Mouse (Mus musculus): ENCODE measurements around the gene Fiz1. TPM values are rescaled to one million over a fixed set of nuclear protein-coding genes. Genes with fewer than 3 reads are reported as not detected.

Gene Fiz1
- polyA plus RNA-seq (2012), result 55.3 and 63.3 TPM in 2 replicates

GRCm38 (mm10) chr7:5014251-5015117, at the start of gene Fiz1, which contains the start of gene Zfp524:
Gene Fiz1, minus strand, starts transcription at chr7:5014697.
Gene Zfp524, plus strand, starts transcription at chr7:5014415.

GRCm38 (mm10) chr7:5061774-5062359, 47.4 kb upstream of the Fiz1 start, which contains the start of gene U2af2:
Gene U2af2, plus strand, starts transcription at chr7:5062143.

GRCm38 (mm10) chr7:5051193-5052192, 37.0 kb upstream of the Fiz1 start, which contains the start of gene Zfp580:
Gene Zfp580, plus strand, starts transcription at chr7:5051538.

GRCm38 (mm10) chr7:5038109-5038732, 23.7 kb upstream of the Fiz1 start, which contains the start of gene Zfp784:
Gene Zfp784, minus strand, starts transcription at chr7:5038446.

GRCm38 (mm10) chr7:5033818-5034217, 19.3 kb upstream of the Fiz1 start, which contains the start of gene 4632433K11Rik:
Gene 4632433K11Rik, plus strand, starts transcription at chr7:5034118.

GRCm38 (mm10) chr7:5020000-5020681, 5.6 kb upstream of the Fiz1 start, which contains the start of the genes Zfp865 and Ccdc106:
Gene Zfp865, plus strand, starts transcription at chr7:5020376.
Gene Ccdc106, plus strand, starts transcription at chr7:5020553.

GRCm38 (mm10) chr7:5015118-5016001, 863 bp upstream of the Fiz1 start, which contains the start of gene Gm44973:
Gene Gm44973, plus strand, starts transcription at chr7:5015496.

GRCm38 (mm10) chr7:4996003-4996895, 18.2 kb downstream of the Fiz1 start, which contains the start of gene Zfp579:
Gene Zfp579, minus strand, starts transcription at chr7:4996158.

GRCm38 (mm10) chr7:4971068-4971467, 43.4 kb downstream of the Fiz1 start, which contains the start of gene Sbk3:
Gene Sbk3, minus strand, starts transcription at chr7:4971168.

GRCm38 (mm10) chr7:4964272-4964671, 50.2 kb downstream of the Fiz1 start, which contains the start of gene Sbk2:
Gene Sbk2, minus strand, starts transcription at chr7:4964406.

Other genes with a start within 250 kb of the Fiz1 start
- gene Fam71e2, start 243.4 kb downstream of the Fiz1 start, polyA plus RNA-seq (2012), result not detected in 2 replicates
- gene Il11, start 231.8 kb downstream of the Fiz1 start, polyA plus RNA-seq (2012), result 0.10 and 1.1 TPM in 2 replicates
- not detected in 2 replicates for gene Tmem190, start 231.8 kb downstream of the Fiz1 start, polyA plus RNA-seq (2012)
- gene Tmem238, start 225.0 kb downstream of the Fiz1 start, polyA plus RNA-seq (2012), result 57.5 and 58.8 TPM in 2 replicates
- gene Rpl28, start 221.8 kb downstream of the Fiz1 start, polyA plus RNA-seq (2012), result 10,504 and 11,093 TPM in 2 replicates
- 251 TPM in 2 replicates for gene Ube2s, start 202.1 kb downstream of the Fiz1 start, polyA plus RNA-seq (2012)
- gene Shisa7, start 170.0 kb downstream of the Fiz1 start, polyA plus RNA-seq (2012), result 0.24 and 0.79 TPM in 2 replicates
- gene Isoc2b, start 144.4 kb downstream of the Fiz1 start, polyA plus RNA-seq (2012), result 7.7 and 11.8 TPM in 2 replicates
- 27.0 and 29.3 TPM in 2 replicates for gene Isoc2a, start 137.5 kb downstream of the Fiz1 start, polyA plus RNA-seq (2012)
- 0.09 and 0.28 TPM in 2 replicates for gene Gm36210, start 108.2 kb downstream of the Fiz1 start, polyA plus RNA-seq (2012)
- gene Zfp628, start 99.5 kb downstream of the Fiz1 start, polyA plus RNA-seq (2012), result 76.1 and 85.0 TPM in 2 replicates
- 1.3 and 1.9 TPM in 2 replicates for gene Nat14, start 92.7 kb downstream of the Fiz1 start, polyA plus RNA-seq (2012)
- 0.08 and 0.10 TPM in 2 replicates for gene Ssc5d, start 88.9 kb downstream of the Fiz1 start, polyA plus RNA-seq (2012)
- gene Sbk2, start 50.3 kb downstream of the Fiz1 start, polyA plus RNA-seq (2012), result 0.04 and 0.17 TPM in 2 replicates
- not detected in 2 replicates for gene Sbk3, start 43.5 kb downstream of the Fiz1 start, polyA plus RNA-seq (2012)
- gene Zfp579, start 18.5 kb downstream of the Fiz1 start, polyA plus RNA-seq (2012), result 53.1 and 73.1 TPM in 2 replicates
- 49.6 and 56.4 TPM in 2 replicates for gene Zfp524, start 282 bp downstream of the Fiz1 start, polyA plus RNA-seq (2012)
- not detected in 2 replicates for gene Gm44973, start 799 bp upstream of the Fiz1 start, polyA plus RNA-seq (2012)
- gene Zfp865, start 5.7 kb upstream of the Fiz1 start, polyA plus RNA-seq (2012), result 75.2 and 76.9 TPM in 2 replicates
- 0.83 and 1.2 TPM in 2 replicates for gene Ccdc106, start 5.9 kb upstream of the Fiz1 start, polyA plus RNA-seq (2012)
- not detected in 2 replicates for gene 4632433K11Rik, start 19.4 kb upstream of the Fiz1 start, polyA plus RNA-seq (2012)
- 1.3 and 2.7 TPM in 2 replicates for gene Zfp784, start 23.7 kb upstream of the Fiz1 start, polyA plus RNA-seq (2012)
- 36.3 and 49.1 TPM in 2 replicates for gene Zfp580, start 36.8 kb upstream of the Fiz1 start, polyA plus RNA-seq (2012)
- gene U2af2, start 47.4 kb upstream of the Fiz1 start, polyA plus RNA-seq (2012), result 486 and 623 TPM in 2 replicates
- gene Epn1, start 65.5 kb upstream of the Fiz1 start, polyA plus RNA-seq (2012), result 527 and 560 TPM in 2 replicates
- gene Rfpl4, start 102.3 kb upstream of the Fiz1 start, polyA plus RNA-seq (2012), result not detected in 2 replicates
- gene Rasl2-9, start 111.3 kb upstream of the Fiz1 start, polyA plus RNA-seq (2012), result 0.11 TPM in 1 of 2 replicates, not detected in the other
- not detected in 2 replicates for gene Vmn1r55, start 135.0 kb upstream of the Fiz1 start, polyA plus RNA-seq (2012)
- not detected in 2 replicates for gene Vmn1r56, start 182.1 kb upstream of the Fiz1 start, polyA plus RNA-seq (2012)
- not detected in 2 replicates for gene Vmn1r57, start 203.8 kb upstream of the Fiz1 start, polyA plus RNA-seq (2012)